Mouse (Mus musculus): Measurements from ENCODE around the gene Rpl29.

The Rpl29 gene

DNA sequence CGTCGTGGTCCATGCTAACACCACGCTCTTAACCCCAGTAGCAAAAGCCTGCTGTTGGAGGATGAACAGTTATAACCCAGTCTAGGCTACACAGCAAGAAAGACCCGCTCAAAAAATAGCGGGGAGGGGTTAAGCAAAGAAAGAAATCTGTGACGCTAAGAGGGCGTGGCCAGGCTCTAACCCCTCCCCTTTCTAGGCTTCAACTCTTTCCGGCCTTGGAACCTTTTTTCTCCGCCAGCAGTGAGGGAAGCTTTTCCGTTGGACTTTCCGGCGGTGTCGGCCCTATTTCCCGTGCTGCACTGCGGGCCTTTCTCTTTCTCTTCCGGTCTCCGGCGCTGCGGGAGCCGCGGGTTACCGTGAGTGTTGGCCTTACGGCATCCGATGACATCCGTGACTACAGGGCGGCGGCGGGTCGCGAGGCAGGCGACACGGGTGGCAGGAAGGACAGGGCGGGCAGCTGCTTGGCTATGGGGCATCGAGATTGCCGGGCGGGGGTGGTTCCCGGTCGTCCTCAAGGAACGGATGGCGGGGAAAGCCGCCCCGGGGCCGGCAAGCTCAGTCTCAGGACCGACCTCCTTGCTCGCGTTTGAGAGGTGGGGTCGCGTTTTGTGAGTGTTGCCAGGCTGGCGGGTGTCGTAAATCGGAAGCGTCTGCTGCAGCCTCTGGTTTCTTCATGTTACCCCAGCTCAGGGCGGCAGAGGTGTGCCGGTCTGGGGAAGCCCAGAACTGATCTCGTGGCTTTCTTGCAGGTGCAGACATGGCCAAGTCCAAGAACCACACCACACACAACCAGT lies at the start of gene Rpl29:
Rpl29 (plus strand) TSS at position 234 of the 794 bp plus-strand sequence.
- peak; percentile 95 for DNase-seq (ENCODE audit: extremely low spot score, low read depth, low spot score)

DNA sequence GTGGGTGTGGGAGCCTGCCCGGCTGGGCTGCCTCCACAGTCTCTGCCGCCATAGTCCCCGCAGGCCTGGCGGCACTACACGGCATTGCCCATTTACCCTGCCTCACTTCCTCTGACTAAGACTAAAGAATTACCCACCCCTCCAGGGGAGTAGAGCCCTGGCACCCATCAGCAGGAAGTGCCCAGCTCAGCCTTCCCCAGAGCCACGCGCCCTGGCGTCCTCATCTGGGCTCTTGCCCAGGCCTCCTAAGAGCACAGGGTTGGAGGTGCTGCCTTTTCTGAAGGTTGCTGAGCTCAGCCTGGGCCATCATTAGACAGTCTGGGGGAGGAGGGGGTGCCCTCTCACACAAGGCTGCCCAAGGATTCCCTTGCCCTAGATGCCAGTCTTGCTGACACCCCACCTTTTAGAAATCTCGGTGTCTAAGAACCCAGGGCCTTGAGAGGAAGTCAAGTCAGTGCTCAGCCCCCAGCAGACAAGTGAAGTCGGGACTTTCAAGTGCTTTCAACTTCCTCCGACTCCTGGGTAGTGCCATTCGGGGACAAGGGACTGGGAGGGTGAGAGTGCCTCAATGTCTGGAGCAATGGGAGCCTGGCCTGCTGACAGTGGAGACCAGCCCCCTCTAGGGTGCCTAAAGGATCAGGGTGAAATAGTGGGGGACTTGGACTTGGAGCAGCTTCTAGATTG lies 42.9 kb upstream of the Rpl29 start:
- no peak for DNase-seq (ENCODE audit: extremely low spot score, low read depth, low spot score)

DNA sequence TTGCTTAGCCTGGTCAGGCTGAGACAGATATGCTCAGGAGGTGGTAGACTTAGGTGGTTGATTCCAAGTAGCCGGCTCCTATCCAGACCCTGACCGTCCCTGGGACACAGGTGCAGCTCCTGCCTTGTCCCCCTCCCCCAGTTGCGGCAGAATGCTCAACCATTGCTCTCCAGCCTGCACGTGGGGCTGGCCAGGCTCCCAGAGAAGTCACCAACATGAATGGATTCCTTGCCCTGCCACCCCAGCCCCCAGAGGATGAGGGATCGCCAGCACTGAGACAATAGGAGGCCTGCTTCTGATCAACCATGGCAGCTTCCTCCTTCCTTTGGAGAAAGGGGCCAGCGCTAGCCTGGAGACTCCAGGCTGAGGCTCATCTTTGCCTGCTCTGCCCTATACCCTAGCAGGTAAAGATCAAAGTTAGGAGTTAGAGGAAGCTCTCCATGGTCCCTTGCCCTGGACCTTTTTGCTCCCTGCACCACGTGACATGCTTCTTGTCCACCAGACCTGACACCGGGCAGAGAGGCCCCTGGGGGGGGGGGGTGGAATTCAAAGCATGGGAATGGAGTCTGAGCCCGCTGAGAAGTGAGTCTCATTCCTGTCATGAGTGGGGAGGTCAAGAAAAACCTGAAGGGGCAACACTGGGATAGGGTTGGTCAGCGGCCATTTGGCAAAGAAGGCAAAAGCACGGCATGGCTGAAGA lies 36.3 kb upstream of the Rpl29 start:
- DNase-seq (ENCODE audit: extremely low spot score, low read depth, low spot score): no peak

DNA sequence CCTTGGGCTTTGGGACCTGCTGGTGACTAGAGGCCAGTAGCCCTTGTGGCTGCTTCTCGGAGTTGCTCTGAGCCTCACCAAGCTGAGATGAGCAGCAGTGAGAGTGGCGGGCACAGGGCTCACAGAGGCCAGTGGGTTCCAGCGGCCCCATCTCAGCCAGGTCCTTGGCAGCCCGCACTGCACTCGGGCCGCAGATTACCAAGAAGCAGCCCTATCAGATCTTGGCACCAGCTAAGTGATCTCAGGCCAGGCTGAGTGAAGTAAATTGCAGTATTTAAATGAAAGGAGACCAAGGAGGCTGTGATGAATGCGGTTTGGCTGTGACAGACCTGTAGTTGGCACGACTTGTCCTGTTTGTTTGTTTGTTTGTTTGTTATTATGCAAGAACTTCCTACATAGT lies 35.7 kb upstream of the Rpl29 start:
- DNase-seq (ENCODE audit: extremely low spot score, low read depth, low spot score): no peak

DNA sequence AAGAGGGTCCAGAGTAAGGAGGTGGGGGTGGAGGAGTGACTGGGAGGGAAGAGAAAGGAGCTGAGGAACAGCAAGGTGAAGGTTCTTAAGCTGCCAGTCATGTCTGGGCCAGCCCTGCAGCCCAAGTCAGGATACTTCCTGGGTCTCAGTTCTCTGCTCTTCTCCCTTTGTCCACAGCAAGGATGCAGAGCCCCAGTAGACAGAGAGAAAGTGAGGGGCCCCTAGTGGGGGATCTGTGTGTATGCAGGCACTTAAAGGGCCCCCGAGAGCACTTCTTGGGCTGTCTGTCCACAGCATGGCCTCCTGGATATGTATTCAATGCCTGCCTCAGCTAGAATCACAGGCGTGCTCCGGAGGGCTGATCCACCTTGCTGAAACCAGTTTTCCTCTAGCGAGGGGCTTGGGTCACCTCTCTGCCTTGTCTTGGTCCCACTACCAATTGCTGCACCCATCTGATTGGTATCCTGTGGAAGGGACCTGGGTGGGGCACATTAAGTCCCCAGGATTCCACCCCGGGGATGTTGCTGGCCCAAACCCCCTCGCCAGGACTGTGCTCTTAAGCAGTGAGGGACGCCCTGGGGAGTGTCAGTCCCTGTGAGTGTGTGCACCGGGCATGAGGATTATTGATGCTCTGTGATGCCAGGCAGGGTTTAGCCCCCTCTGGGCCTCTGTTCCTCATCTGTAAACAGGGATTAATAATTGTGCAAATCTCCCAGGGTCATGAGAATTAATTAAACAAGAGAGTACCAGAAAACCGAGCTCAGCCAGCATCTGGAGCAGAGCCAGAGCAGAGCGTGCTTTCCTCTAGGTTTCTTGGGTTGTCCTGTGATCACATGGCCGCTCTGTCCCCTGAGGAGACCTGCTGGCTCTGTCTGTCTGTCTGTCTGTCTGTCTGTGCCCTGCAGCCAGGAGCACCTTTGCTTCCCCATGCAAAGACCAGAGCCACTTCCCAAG lies 34.3 kb upstream of the Rpl29 start:
- DNase-seq (ENCODE audit: extremely low spot score, low read depth, low spot score): no peak

DNA sequence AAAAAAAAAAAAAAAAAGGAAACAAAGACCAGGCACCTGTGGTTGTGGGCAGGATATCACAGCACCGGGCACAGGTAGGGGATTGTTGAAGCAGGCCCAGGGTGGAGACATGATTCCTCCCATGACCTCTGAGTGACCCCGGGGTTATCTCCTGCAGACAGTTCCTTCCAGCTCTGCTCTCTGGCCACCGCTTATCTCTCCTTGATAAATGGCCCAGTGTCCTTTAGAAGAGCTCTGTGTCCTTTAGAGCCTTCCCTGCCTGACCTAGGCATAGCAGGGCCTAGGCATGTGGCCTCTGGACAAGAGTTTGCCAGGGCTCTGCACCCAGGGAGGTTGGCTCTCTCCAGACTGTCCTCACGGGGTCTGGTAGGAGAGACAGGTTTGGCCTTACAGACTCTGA lies 31.5 kb upstream of the Rpl29 start:
- no peak for DNase-seq (ENCODE audit: extremely low spot score, low read depth, low spot score)

DNA sequence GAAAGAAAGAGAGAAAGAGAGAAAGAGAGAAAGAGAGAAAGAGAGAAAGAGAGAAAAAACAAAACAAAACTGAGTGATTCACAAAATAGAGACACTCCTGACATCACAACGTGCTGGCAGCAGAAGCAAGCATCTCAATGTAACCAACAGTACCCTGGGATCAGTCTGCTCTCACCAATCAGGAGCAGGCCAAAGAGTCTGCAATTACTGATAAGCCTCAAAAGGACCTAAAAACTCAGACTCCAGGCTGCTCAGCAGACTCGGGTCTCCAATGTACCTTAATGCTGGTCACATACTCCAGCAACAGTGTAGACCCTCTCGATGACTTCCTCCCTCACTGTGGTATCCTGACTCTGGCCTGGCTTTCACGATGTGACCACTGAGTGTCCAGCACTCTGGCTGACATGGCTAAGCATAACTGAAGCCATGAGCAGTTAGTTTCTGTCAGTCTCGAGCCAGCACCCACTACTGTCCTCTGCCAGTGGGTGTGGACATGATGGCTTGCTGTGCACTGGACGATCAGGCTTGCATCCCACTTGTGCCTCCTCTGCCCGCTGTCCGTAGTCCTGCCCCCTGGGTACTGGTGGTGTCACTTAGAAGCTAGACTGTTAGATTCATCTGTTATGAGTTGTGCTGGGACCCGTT lies 30.5 kb upstream of the Rpl29 start:
- no peak for DNase-seq (ENCODE audit: extremely low spot score, low read depth, low spot score)

DNA sequence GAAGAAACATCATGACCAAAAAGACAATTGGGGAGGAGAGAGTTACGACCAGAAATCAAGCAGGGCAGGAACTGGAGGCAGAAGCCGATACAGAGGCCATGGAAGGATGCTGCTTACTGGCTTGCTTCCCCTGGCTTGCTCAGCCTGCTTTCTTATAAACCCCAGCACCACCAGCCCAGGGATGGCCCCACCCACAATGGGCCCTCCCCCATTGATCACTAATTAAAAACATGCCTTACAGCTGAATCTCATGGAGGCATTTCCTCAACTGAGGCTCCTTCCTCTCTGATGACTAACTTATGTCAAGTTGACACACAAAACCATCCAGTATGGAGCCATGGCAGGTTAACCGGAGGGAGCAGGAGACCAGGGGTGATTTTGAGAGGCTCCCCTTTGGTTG lies 29.4 kb upstream of the Rpl29 start:
- no peak for DNase-seq (ENCODE audit: extremely low spot score, low read depth, low spot score)

DNA sequence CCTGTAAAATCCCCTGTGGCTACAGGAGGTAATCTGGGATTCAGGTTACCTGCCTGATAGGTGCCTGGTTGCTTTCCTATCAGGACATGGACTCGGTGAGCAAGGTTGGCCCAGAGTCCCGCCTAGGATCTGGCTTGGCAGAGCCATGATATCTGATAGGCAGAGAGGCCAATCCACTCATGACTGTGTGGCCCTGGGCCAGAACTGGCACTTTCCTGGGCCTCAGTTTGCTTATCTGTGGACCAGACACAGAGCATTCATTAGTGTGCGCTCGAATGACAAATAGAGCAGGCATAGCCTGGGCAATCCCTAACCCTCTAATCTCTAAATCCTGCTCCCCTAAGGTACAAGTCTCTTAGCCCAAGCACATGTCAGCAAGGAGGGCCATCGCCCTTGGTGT lies 27.1 kb upstream of the Rpl29 start:
- no peak for DNase-seq (ENCODE audit: extremely low spot score, low read depth, low spot score)

DNA sequence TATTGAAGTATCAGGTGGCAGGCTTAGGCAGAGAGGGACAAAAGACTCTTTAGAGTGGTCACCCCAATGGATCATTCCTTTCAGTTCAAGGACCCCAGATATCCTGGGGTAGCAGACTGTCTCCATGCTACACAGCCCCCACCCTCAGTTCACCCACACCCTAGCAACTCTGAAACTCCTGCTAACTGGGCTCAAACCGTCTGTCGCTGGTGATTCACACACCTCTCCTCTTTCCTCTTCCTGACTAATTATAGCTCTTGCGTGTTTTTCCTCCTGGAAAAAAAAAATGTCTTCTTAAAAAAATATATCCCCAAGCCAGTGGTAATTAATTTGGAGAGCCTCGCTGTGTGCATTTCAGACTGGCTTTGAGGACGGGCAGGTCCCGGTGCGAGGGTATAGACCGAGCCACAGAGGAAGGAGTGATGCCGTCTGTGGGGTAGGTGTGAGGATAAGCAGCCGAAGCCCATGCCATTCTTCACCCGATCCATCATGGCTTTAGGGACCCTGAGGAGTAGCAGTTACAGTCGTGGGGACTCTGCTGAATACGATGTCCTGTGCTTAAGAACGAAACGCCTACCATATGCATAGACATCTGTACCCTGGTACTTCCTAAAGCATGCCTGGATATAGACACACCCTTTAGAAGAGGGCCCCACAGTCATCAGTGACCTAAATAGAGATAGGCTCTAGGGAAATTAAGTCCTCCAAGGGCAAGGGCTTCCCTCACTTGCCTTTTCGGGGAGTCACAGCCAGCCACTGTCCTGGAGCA lies 26.5 kb upstream of the Rpl29 start:
- DNase-seq (ENCODE audit: extremely low spot score, low read depth, low spot score): no peak

DNA sequence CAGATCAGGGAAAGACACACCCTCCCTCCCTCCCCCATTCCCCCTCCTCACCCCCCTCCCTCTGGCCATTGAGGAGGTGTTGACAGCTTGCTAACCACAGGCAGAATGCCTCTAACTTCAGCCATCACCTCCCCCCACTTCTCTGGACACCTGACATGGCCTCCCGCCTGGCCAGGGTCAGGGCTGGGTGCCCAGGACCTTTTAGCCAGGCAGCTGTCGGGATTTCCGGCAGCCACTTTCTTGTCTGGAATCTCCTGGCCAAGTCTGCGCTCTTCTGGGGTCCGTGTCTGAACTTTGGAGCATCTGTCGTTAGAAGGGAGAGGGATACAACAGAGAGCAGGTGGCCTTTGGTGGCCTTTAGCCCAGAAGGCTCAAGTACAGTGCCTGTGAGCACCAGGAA lies 24.0 kb upstream of the Rpl29 start:
- DNase-seq (ENCODE audit: extremely low spot score, low read depth, low spot score): no peak

DNA sequence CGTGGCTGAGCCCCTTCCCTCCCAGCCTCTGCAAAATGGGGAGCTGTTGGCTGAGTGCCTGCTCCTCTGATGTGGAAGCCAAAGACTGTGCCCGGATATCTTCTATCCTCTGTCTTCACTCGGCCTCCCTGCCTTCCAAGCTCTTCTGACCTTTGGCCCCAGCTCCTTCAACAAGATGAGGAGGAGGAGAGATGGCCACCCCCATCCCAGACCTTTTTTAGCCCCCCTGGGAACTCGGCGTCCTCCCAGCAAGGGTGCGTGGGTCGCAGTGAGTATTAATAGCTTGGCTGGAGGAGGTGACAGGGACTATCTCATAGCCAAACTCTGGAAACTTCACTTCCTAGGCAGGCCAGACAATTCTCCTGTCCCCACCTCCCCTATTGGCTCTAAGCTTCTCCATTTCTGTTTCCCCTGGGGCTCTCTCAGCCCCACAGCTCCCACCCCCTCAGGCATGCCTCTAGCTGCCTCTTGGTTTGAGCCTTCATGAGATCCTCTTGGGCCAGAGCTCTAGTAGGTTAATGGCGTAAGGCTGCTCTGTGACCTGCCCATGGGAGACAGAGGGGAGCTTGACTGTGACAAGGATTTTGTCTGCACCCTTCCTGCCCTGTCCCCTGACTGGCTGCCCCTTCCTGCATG lies 22.7 kb upstream of the Rpl29 start:
- no peak for DNase-seq (ENCODE audit: extremely low spot score, low read depth, low spot score)

DNA sequence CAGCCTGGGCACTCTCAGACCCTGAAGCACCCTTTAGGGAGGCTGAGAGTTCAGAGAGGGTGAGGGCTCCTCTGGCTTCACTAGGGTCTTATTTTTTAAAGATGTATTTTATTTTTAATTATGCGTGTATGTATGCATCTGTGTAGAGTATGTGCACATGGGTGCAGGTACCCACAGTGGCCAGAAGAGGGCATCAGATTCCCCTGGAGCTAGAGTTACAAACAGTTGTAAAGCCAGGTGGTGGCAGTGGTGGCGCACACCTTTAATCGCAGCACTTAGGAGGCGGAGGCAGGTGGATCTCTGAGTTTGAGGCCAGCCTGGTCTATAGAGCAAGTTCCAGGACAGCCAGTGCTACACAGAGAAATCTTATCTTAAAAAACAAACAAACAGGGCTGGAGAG lies 20.2 kb upstream of the Rpl29 start:
- DNase-seq (ENCODE audit: extremely low spot score, low read depth, low spot score): no peak

DNA sequence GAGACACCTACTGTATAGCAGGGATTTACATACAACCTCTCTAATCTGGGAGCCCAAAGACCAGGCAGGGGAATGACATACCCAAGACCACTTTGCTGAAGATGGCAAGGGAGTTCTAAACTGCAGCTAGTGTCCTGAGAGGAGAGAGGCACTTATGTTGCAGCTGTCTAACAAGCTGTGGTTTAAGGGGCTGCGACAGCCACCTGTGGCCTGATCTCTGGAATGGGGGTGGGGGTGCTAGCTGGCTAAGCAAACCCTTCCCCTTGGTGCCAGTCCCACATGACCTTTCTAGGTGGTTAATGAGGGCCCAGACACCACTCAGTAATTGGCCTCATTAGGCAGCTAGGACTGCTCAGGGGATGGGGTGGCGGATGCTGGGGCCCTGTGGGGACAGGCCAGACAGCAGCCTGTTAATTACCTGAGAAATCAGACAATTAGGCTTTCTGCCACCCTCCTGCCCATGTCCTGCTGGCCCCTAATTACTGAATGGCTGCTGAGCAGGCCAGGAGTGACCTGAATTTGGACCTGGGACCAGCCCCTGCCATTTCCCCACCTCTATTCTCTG lies 19.1 kb upstream of the Rpl29 start:
- no peak for DNase-seq (ENCODE audit: extremely low spot score, low read depth, low spot score)

DNA sequence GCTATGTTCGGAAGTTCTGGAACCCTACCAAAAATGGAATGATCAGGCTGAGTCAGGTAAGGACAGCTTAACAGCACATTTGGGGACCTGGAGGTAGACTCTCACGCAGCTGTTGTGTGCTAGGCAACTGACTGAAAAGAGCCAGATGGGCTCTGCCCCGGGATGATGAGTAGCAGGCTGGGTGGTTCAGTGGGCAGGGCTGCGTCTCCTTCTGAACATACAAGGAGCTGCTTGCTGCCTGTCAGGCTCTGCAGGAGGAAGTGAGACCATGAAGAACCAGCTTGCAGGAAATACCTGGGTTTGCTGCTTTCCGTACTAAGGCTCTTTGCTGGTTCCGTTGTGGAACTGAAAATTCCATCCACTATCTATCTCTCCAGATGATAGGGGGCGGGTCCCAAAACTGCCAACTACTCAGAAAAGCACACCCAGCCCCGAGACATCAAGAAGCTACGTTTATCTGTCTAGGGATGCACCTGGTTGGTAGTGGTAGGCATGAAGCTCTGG lies 18.1 kb upstream of the Rpl29 start:
- no peak for DNase-seq (ENCODE audit: extremely low spot score, low read depth, low spot score)

DNA sequence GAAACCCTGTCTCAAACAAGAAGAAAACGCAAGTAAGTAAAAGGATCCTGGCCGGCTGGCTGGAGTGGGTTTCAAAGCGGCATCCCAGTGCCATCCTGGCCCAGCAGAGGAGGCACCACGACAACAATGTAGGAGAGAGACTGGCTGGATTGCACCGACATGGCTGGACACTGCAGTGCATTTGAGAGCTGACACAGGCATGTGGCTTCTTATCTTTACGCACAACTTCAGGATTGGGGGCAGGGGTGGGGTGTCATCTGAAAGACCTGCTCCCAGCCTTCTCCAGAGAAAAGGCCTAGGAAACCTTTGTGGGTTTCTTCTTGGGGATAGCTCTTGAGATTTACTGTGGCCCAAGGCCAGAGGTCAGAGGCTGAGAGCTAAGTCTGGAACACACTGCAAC lies 17.5 kb upstream of the Rpl29 start:
- DNase-seq (ENCODE audit: extremely low spot score, low read depth, low spot score): no peak

DNA sequence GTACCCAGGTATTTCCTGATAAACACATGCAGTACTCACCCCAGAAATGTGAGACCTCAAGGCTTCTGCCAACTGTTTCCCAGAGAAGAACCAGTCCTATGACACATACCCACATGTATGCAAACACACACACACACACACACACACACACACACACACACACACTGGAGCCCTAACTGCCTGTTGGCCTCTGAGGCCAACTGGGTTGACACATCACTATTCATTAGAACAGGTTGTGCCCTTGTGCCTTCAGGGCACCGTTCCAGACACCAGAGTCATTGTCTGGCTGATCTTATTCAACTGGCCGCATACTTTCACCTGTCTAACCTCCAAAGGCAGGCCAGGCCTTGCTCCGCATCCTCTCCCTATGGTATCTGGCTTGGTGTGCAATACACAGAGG lies 17.0 kb upstream of the Rpl29 start:
- no peak for DNase-seq (ENCODE audit: extremely low spot score, low read depth, low spot score)

DNA sequence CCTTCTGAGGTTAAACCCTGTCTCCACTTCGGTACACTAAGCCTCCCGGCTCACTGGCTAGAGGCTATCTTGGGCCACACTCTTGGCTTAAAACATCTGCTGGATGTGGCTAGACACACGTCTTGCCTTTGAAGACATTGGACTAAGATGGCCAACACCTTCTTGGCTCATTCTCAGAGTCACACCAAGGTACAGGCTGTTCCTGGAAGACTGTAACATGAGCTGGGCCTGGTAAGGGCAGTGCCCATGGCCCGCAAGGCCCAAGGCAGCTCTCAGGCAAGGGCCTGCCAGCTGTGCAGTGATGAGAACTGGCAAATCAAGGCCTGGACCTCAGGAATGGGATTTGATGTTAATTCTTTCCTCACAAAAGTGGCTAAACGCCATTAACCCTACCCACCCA lies 15.6 kb upstream of the Rpl29 start:
- no peak for DNase-seq (ENCODE audit: extremely low spot score, low read depth, low spot score)

DNA sequence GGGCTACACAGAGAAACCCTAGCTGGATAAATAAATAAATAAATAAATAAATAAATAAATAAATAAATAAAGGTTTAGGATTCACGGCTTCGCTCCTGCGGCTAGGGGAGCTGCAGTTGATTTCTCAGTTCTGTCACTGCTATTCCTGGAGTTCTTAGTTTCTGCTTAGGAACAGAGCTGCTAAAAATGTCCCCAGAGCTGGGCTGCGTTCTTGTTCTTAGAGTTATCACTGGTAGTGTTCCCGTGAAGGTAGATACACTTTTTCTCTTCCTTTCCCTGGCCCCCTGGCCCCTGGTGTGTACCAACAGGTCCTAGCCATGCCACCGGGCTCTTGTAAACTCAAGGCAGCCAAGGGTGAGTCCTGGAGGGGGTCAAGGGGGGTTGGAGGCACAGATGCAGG lies 12.4 kb upstream of the Rpl29 start:
- DNase-seq (ENCODE audit: extremely low spot score, low read depth, low spot score): no peak
